24 mouse cellular contexts compared by ENCODE assay signal in the genomic region with DNA sequence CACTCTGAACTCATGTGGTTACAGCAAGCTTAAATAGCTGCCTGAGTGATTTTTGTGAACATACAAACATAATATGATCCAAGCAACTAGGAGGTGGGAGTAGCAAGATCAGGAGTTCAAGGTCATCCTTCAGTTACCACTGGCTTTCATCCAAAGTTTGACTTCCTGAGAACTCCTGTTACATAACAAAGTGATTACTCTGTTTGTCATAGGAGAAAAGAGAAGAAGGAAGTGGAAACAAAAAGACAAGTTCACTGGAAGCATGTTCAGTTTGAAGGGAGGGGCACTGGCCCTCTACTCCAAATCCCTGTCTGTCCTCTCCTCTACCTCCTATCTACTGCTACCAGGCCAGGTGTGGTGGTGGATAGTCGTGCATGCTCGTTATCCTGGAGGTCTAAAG. TPM values are rescaled to one million over a fixed set of nuclear protein-coding genes. Genes with fewer than 3 reads are reported as not detected.
DNase-seq lines count a peak whose midpoint lies in the region; ATAC-seq lines count a peak whose summit lies in the region.
"Had no signal": no experiment of that assay in that cellular context is flagged by ENCODE, and none has a peak within 500 bp of the region (broad histone marks: within the 10 kb centered on the region; RNA-seq: fewer than 3 reads in every experiment).

No protein-coding gene starts in this region.

- DNase-seq in adrenal gland, postnatal 14 days, result peak; percentile 29
- no peak for DNase-seq in adrenal gland, postnatal 25 days
- DNase-seq in kidney, postnatal 14 days, result peak; percentile 14
- no peak for DNase-seq in kidney, postnatal 10 days
- DNase-seq in 416B (ENCODE audit: low read depth), result peak; percentile 73
- DNase-seq in layer of hippocampus, postnatal 10 days (ENCODE audit: low spot score in 2 of 2), result no peak
- DNase-seq in gastrocnemius, adult 18-20 months (ENCODE audit: low spot score), result no peak
- DNase-seq: cerebellum, adult 11-12 months; cerebellum, postnatal 25 days; gastrocnemius, adult 2 months; heart, adult 2 months; liver; lung, postnatal 14 days; midbrain, embryonic 14.5 days; retina, postnatal 1 day; right cerebral cortex, postnatal 4 days; thymus, adult 18-20 months had no signal

- ATAC-seq in granulocyte monocyte progenitor cell, adult 5-6 weeks (replicated peaks; ENCODE audit: poor library complexity, severe bottlenecking), result peak; percentile 88
- ATAC-seq: forebrain, embryonic 16.5 days; hindbrain, embryonic 16.5 days; intestine, postnatal 0 days; Patski had no signal

RNA-seq across cellular contexts. Expression of gene Fcgr2b, which starts 16.6 kb away (rescaled TPM):
- total RNA-seq in adrenal gland, postnatal 14 days (2021), result 7.9 and 9.2 TPM in 2 replicates
- 1.5 and 2.6 TPM in 2 replicates for total RNA-seq in adrenal gland, postnatal 25 days (2021)
- 106 and 115 TPM in 2 replicates for total RNA-seq in granulocyte monocyte progenitor cell, adult 5-6 weeks (2014; fragmentation: Nextera tagmentation)
- 106 and 143 TPM in 2 replicates for total RNA-seq in granulocyte monocyte progenitor cell, adult 5-6 weeks (2017)
- 1 to 10 TPM; 2.5 to 4.3 TPM for total RNA-seq in layer of hippocampus, postnatal 10 days (2021)
- 1 to 10 TPM; 2.3 to 2.4 TPM for total RNA-seq in gastrocnemius, adult 18-20 months (2021)

RNA-seq across cellular contexts. Expression of gene Fcrla, which starts 32.4 kb away (rescaled TPM):
- 2.0 and 7.7 TPM in 2 replicates for total RNA-seq in adrenal gland, postnatal 14 days (2021)
- 0.46 TPM in 1 of 2 replicates, not detected in the other for total RNA-seq in adrenal gland, postnatal 25 days (2021)
- not detected in 2 replicates for total RNA-seq in granulocyte monocyte progenitor cell, adult 5-6 weeks (2014; fragmentation: Nextera tagmentation)
- total RNA-seq in granulocyte monocyte progenitor cell, adult 5-6 weeks (2017), result not detected in 2 replicates
- total RNA-seq in layer of hippocampus, postnatal 10 days (2021), result not detected
- total RNA-seq in gastrocnemius, adult 18-20 months (2021), result not detected
- total RNA-seq: gastrocnemius, adult 2 months; left cerebral cortex, postnatal 36 days had no signal

RNA-seq across cellular contexts. Expression of gene Fcrlb, which starts 47.0 kb away (rescaled TPM):
- not detected in 2 replicates for total RNA-seq in adrenal gland, postnatal 14 days (2021)
- total RNA-seq in adrenal gland, postnatal 25 days (2021), result not detected in 2 replicates
- total RNA-seq in granulocyte monocyte progenitor cell, adult 5-6 weeks (2014; fragmentation: Nextera tagmentation), result not detected in 2 replicates
- total RNA-seq in granulocyte monocyte progenitor cell, adult 5-6 weeks (2017), result not detected in 2 replicates
- under 1 TPM; 0.51 to 0.66 TPM for total RNA-seq in layer of hippocampus, postnatal 10 days (2021)
- not detected for total RNA-seq in gastrocnemius, adult 18-20 months (2021)
- total RNA-seq: gastrocnemius, adult 2 months; heart, adult 2 months; heart, postnatal 25 days had no signal

RNA-seq across cellular contexts. Expression of gene Fcgr4, which starts 58.9 kb away (rescaled TPM):
- 0.49 and 0.89 TPM in 2 replicates for total RNA-seq in adrenal gland, postnatal 14 days (2021)
- total RNA-seq in adrenal gland, postnatal 25 days (2021), result 0.76 and 1.6 TPM in 2 replicates
- 0.58 and 2.9 TPM in 2 replicates for total RNA-seq in granulocyte monocyte progenitor cell, adult 5-6 weeks (2014; fragmentation: Nextera tagmentation)
- 3.1 and 3.5 TPM in 2 replicates for total RNA-seq in granulocyte monocyte progenitor cell, adult 5-6 weeks (2017)
- total RNA-seq in layer of hippocampus, postnatal 10 days (2021), result not detected
- not detected for total RNA-seq in gastrocnemius, adult 18-20 months (2021)
- total RNA-seq: gastrocnemius, adult 2 months; left cerebral cortex, postnatal 36 days had no signal

Comparison
In these comparisons a context has a peak if more than half of its experiments do, and no peak if none do; other contexts are left out.
1. DNase-seq: peak in adrenal gland, postnatal 14 days (single experiment), kidney, postnatal 14 days (single experiment) and 416B (single experiment); none in adrenal gland, postnatal 25 days (single experiment), kidney, postnatal 10 days (single experiment), layer of hippocampus, postnatal 10 days (0 of 2) and gastrocnemius, adult 18-20 months (single experiment).
2. RNA of gene Fcgr2b, which starts 16.6 kb away (total RNA-seq): 106 to 143 TPM in granulocyte monocyte progenitor cell, adult 5-6 weeks; 7.9 to 9.2 TPM in adrenal gland, postnatal 14 days, 2.5 to 4.3 TPM in layer of hippocampus, postnatal 10 days, 1.5 to 2.6 TPM in adrenal gland, postnatal 25 days and 2.3 to 2.4 TPM in gastrocnemius, adult 18-20 months; every median in the first group is over 10 times any median in the second.